Mouse (Mus musculus): Measurements from ENCODE around the gene Cox7a2. TPM values are rescaled to one million over a fixed set of nuclear protein-coding genes. Genes with fewer than 3 reads are reported as not detected.

The Cox7a2 gene
- polyA plus RNA-seq, 1 experiment from 2014 or later = 965 TPM

DNA sequence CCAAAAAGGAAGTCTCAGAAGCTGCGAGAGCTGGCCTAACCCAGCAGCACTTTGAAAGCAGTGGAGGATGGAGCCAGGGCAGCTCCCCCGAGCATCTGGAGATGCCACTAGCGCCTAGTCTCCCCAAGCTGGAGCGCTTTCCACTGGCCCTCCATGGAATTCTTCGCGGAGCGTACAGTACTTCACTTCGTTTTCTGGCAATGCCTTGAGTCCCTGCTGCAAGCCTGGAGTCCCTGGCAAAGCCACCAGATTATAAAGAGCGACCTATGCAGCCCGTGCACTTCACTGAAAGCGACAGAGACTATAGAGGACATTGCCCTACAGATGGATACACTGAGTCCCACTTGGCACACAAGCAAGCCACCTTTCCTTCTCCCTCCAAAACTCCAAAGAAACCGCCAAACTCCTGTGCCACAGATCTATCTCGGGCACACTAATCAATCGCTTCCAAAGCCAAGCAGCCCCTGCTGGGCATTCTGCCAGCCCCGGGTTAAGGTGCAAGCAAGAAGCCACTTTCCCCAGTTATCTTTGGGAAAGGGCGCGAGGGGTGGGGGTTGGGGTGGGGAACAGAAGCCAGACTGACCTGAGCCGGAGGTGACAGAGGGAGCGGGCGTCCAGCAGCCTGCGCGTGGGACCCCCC is 41.7 kb downstream of the Cox7a2 start:
- Histone ChIP-seq H3K27me3 (ENCODE audit: control insufficient read depth, insufficient read depth, low read length) (no peaks in the 10 kb centered on the region), H3K27ac (replicated peaks) (peak overlapping the region; percentile 83), H3K4me1 (replicated peaks; ENCODE audit: control insufficient read depth, insufficient read depth) (no peaks in the 10 kb centered on the region), H3K4me2 (replicated peaks; ENCODE audit: low read depth) (peak overlapping the region; percentile 79), H3K9me3 (ENCODE audit: control insufficient read depth, low read length) (no peaks in the 10 kb centered on the region), H3K9ac (ENCODE audit: low read length) (peak overlapping the region; percentile 72), H3K4me3 (ENCODE audit: low read depth, low read length) (peak overlapping the region; percentile 62), H3K36me3 (ENCODE audit: control insufficient read depth, insufficient read depth, low read length) (no peaks in the 10 kb centered on the region)
- ATAC-seq (ENCODE audit: low FRiP score, low TSS enrichment) (no peak), DNase-seq (ENCODE audit: low spot score) (peak; percentile 20)
- WGBS = 2% methylated on average over 20 of the region's 22 CpGs
- TF ChIP-seq CTCF (IDR thresholded peaks at IDR 0.05; ENCODE audit: low read depth) (no peak), EP300 (optimal IDR thresholded peaks at IDR 0.05) (no peak)

DNA sequence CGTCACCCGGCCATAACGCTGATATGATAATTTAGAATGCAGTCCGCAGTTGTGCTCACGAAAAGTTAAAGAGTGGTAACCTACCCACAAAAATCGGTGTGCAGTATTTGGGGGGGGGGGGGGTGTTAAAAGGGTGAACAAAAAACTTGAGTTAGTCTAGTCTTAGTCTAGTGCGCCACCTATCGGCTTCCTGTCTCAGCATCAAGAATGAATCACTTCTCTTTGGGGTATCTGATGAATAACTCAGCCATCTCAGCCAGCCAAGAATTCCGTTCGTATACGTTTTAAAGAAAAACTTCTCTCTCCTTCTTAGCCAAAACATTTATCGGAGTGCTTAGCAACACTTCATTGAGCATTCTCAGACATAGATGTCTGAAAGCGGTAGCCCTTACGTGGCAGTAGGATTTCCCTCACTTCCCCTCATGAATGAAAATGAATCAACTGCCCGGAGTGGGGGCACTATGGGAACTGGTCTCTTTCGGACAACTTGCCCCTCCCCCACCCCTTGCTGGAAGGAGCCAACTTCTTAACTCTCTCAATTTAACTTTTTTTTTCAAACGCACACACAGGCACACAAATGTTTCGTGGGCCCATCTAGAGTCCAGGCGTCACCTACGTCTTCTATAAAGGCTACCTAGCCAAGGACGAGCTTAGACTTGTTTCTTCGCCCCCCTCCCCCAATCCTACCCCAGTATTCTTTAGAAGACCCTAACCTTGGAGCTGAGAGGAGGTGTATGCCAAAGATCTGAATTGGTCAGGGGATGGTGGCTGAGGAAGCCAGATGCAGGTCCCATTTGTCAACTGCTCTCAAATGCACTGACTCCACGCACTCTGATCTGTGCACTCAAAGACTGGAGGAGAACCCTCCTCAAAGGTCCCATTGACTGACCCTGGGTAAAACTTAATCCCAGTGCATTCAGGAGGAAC is 42.5 kb downstream of the Cox7a2 start:
- no peak overlapping the region for H3K27ac ChIP-seq (replicated peaks)
- H3K9ac ChIP-seq (ENCODE audit: low read length) = peak overlapping the region; percentile 72
- peak overlapping the region; percentile 62 for H3K4me3 ChIP-seq (ENCODE audit: low read depth, low read length)
- 9% methylated on average over 23 of the region's 23 CpGs for WGBS
- peak overlapping the region; percentile 79 for H3K4me2 ChIP-seq (replicated peaks; ENCODE audit: low read depth)
- TF ChIP-seq EP300 (optimal IDR thresholded peaks at IDR 0.05) = no peak
- peak; percentile 83 for TF ChIP-seq CTCF (IDR thresholded peaks at IDR 0.05; ENCODE audit: low read depth)
- ATAC-seq (ENCODE audit: low FRiP score, low TSS enrichment) (no peak), DNase-seq (ENCODE audit: low spot score) (peak; percentile 68)
- H3K27me3 ChIP-seq (ENCODE audit: control insufficient read depth, insufficient read depth, low read length) = no peaks in the 10 kb centered on the region
- H3K36me3 ChIP-seq (ENCODE audit: control insufficient read depth, insufficient read depth, low read length) = no peaks in the 10 kb centered on the region
- no peaks in the 10 kb centered on the region for H3K9me3 ChIP-seq (ENCODE audit: control insufficient read depth, low read length)
- H3K4me1 ChIP-seq (replicated peaks; ENCODE audit: control insufficient read depth, insufficient read depth) = no peaks in the 10 kb centered on the region

DNA sequence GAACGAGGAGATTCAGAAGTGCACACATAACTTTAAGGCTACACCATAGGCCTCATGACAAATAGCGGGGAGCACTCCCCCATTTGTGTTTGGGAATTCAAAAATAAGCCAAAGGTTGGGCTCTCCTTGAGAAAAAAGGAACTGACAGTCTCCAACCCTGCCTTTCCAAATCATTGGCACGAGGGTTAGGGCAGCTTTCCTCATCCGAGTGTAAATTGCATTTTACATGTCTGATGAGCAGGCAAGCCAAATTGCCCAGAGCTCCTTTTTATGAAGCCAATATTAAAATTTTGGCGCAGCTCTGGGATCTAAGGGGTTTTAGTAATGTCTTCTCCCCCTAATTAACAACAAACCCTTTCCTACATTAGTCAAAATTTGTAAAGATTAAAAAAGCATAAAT is 43.2 kb downstream of the Cox7a2 start:
- no peaks in the 10 kb centered on the region for H3K27me3 ChIP-seq (ENCODE audit: control insufficient read depth, insufficient read depth, low read length)
- H3K36me3 ChIP-seq (ENCODE audit: control insufficient read depth, insufficient read depth, low read length) = no peaks in the 10 kb centered on the region
- WGBS = 29% methylated on average over 5 of the region's 5 CpGs
- TF ChIP-seq EP300 (optimal IDR thresholded peaks at IDR 0.05) = no peak
- no peak for TF ChIP-seq CTCF (IDR thresholded peaks at IDR 0.05; ENCODE audit: low read depth)
- H3K4me2 ChIP-seq (replicated peaks; ENCODE audit: low read depth) = peak overlapping the region; percentile 79
- H3K9me3 ChIP-seq (ENCODE audit: control insufficient read depth, low read length) = no peaks in the 10 kb centered on the region
- DNase-seq (ENCODE audit: low spot score) (no peak), ATAC-seq (ENCODE audit: low FRiP score, low TSS enrichment) (no peak)
- H3K9ac ChIP-seq (ENCODE audit: low read length) = no peak overlapping the region
- no peak overlapping the region for H3K27ac ChIP-seq (replicated peaks)
- no peaks in the 10 kb centered on the region for H3K4me1 ChIP-seq (replicated peaks; ENCODE audit: control insufficient read depth, insufficient read depth)
- peak overlapping the region; percentile 62 for H3K4me3 ChIP-seq (ENCODE audit: low read depth, low read length)

- H3K27ac ChIP-seq (replicated peaks) = no peak overlapping the region
- ATAC-seq (ENCODE audit: low FRiP score, low TSS enrichment) = peak; percentile 49; the same call in 1 of the 2 replicates
- H3K9me3 ChIP-seq (ENCODE audit: control insufficient read depth, low read length) = no peaks in the 10 kb centered on the region
- H3K4me3 ChIP-seq (ENCODE audit: low read depth, low read length) = peak overlapping the region; percentile 29
- peak overlapping the region; percentile 51 for H3K4me2 ChIP-seq (replicated peaks; ENCODE audit: low read depth)
- H3K27me3 ChIP-seq (ENCODE audit: control insufficient read depth, insufficient read depth, low read length) = no peaks in the 10 kb centered on the region
- TF ChIP-seq CTCF (IDR thresholded peaks at IDR 0.05; ENCODE audit: low read depth) (peak; percentile 37), EP300 (optimal IDR thresholded peaks at IDR 0.05) (no peak)
- H3K36me3 ChIP-seq (ENCODE audit: control insufficient read depth, insufficient read depth, low read length) = no peaks in the 10 kb centered on the region
- H3K9ac ChIP-seq (ENCODE audit: low read length) = peak overlapping the region; percentile 45
- no peaks in the 10 kb centered on the region for H3K4me1 ChIP-seq (replicated peaks; ENCODE audit: control insufficient read depth, insufficient read depth)
- 20% methylated on average over 16 of the region's 16 CpGs for WGBS
- DNase-seq (ENCODE audit: low spot score) = peak; percentile 75
Observed at GRCm38 (mm10) chr9:79714471-79715045, 45.1 kb downstream of the Cox7a2 start.

Other genes starting within 250 kb of the Cox7a2 start
- gene Col12a1, start 41.0 kb downstream of the Cox7a2 start, polyA plus RNA-seq (2015; fragmentation: Nextera tagmentation; extraction: Ambion mirVana) = 21.6 and 31.0 TPM in 2 replicates
- gene Tmem30a, start 33.6 kb upstream of the Cox7a2 start, polyA plus RNA-seq (2015; fragmentation: Nextera tagmentation; extraction: Ambion mirVana) = 56.4 and 57.3 TPM in 2 replicates